Mouse (Mus musculus) ES-Bruce4 (cell line): ENCODE data around the gene Tmem86b. TPM values are rescaled to one million over a fixed set of nuclear protein-coding genes. Genes with fewer than 3 reads are reported as not detected.

Experiments
- H3K27ac ChIP-seq: 2 replicates; pipeline ENCODE4 v1.5.1; 2012; ENCODE audit warnings: low read length, inconsistent platforms; ENCODE audit not compliant: insufficient read depth
- H3K27me3 ChIP-seq: 2 replicates; pipeline ENCODE4 v1.6.1; 2012; ENCODE audit warnings: mild to moderate bottlenecking, low read length, inconsistent platforms; ENCODE audit not compliant: control insufficient read depth, poor library complexity, insufficient read depth, severe bottlenecking
- H3K36me3 ChIP-seq: 2 replicates; pipeline ENCODE4 v1.6.1; 2012; ENCODE audit warnings: inconsistent platforms, mild to moderate bottlenecking, low read length, moderate library complexity; ENCODE audit not compliant: control insufficient read depth, poor library complexity, insufficient read depth, severe bottlenecking
- H3K4me1 ChIP-seq: one replicate; pipeline ENCODE4 v1.8.1; 2011; ENCODE audit warnings: low read length; ENCODE audit not compliant: control insufficient read depth, insufficient read depth
- H3K4me3 ChIP-seq: 2 replicates; pipeline ENCODE4 v1.5.1; 2011; ENCODE audit warnings: low read depth, mild to moderate bottlenecking, low read length
- H3K9ac ChIP-seq: 2 replicates; pipeline ENCODE4 v1.6.1; 2012; ENCODE audit warnings: low read depth, mild to moderate bottlenecking, inconsistent platforms; ENCODE audit not compliant: poor library complexity, severe bottlenecking
- H3K9me3 ChIP-seq: replicated peaks from 2 replicates; pipeline ENCODE4 v1.6.1; 2012; ENCODE audit warnings: mild to moderate bottlenecking, low read length, inconsistent platforms; ENCODE audit not compliant: control insufficient read depth, poor library complexity, insufficient read depth, severe bottlenecking
- CTCF ChIP-seq: IDR thresholded peaks from one replicate; pipeline ENCODE4 v1.8.1; 2011; ENCODE audit warnings: low read depth, low read length
- EP300 ChIP-seq: IDR thresholded peaks from 2 replicates; pipeline ENCODE4 v1.6.1; 2011; ENCODE audit warnings: low read depth, low read length; ENCODE audit not compliant: insufficient read depth
- POLR2A ChIP-seq: IDR thresholded peaks from one replicate; pipeline ENCODE4 v1.8.1; 2011; ENCODE audit warnings: low read length; ENCODE audit not compliant: insufficient read depth
- polyA plus RNA-seq: library from polyadenylated mRNA; stranded (reverse); fragments of >200 nt; gene quantifications from 2 replicates; pipeline ENCODE4 v1.2.4, GENCODE M21; 2011; ENCODE audit warnings: low read depth; ENCODE audit not compliant: missing spikeins, insufficient read depth, insufficient read length

The Tmem86b gene
- polyA plus RNA-seq, 1 experiment: 5.5 TPM

DNA sequence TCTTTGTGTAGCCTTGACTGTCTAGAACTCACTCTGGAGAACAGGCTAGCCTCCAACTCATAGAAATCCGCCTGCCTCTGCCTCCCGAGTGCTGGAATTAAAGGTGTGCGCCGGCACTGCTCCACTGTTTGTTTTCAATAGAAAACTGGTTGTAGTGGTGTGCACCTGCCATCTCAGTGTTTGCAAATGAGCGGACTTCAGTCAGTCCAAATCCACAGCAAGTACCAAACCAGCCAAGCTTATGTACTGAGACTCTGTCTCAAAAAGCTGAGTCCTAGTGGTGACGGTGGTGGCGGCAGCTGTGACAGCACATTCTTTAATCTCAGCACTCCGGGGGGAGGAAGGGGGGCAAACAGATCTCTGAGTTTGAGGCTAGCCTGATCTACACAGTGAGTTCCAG lies 37.3 kb upstream of the Tmem86b start:
- H3K36me3 ChIP-seq: peaks cover 2% of the 10 kb centered on the region; the same call in 1 of the 2 replicates
- TF ChIP-seq CTCF (no peak), EP300 (no peak), POLR2A (no peak)

DNA sequence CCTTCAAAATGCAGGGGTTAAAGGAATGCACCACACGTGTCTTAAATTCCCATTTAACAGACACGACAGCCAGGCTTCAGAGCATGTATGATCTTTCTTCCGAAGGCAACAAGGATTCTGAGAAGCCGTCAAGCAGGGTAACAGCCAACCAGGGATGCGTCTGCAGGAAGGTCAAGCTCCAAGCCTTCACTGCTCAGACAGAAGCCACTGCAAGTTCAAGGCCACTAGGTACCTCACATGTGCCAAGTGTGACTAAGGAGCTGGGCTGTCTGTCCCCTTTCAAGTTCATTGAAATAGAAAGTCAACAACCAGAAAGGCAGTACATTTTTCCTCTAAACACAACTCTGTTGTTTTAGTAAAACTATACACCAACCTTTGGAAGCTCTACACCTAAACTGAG lies 35.6 kb upstream of the Tmem86b start:
- no peaks in the 10 kb centered on the region for H3K27me3 ChIP-seq
- TF ChIP-seq POLR2A: no peak
- TF ChIP-seq EP300: no peak
- TF ChIP-seq CTCF: no peak
- no peak overlapping the region for H3K9ac ChIP-seq
- H3K36me3 ChIP-seq: peaks cover 2% of the 10 kb centered on the region; the same call in 1 of the 2 replicates
- no peak overlapping the region for H3K27ac ChIP-seq
- H3K4me3 ChIP-seq: no peak overlapping the region
- no peaks in the 10 kb centered on the region for H3K4me1 ChIP-seq
- no peaks in the 10 kb centered on the region for H3K9me3 ChIP-seq

More for the DNA sequence above, 37.3 kb upstream of the Tmem86b start:
- Histone ChIP-seq H3K4me1 (no peaks in the 10 kb centered on the region), H3K27ac (no peak overlapping the region), H3K4me3 (no peak overlapping the region), H3K9me3 (no peaks in the 10 kb centered on the region), H3K9ac (no peak overlapping the region), H3K27me3 (no peaks in the 10 kb centered on the region)

DNA sequence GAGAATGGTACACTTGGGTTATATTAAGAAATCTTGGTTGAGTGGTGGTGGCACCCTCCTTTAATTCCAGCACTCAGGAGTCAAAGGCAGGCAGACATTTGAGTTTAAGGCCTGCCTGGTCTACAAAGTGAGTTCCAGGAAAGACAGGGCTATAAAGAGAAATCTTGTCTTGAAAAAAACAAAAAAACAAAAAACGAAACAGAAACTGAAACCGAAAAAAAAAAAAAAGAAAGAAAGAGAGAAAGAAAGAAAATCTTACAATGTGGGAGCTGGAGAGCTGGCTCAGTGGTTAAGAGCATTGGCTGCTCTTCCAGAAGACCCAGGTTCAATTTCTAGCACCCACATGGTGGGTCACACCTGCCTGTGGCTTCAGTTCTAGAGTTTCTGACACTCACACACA lies 32.5 kb upstream of the Tmem86b start:
- Histone ChIP-seq H3K9ac (no peak overlapping the region), H3K9me3 (no peaks in the 10 kb centered on the region), H3K27me3 (no peaks in the 10 kb centered on the region), H3K36me3 (peaks cover 2% of the 10 kb centered on the region; the same call in 1 of the 2 replicates), H3K4me1 (no peaks in the 10 kb centered on the region), H3K4me3 (no peak overlapping the region), H3K27ac (no peak overlapping the region)
- no peak for TF ChIP-seq POLR2A
- TF ChIP-seq EP300: no peak
- no peak for TF ChIP-seq CTCF

DNA sequence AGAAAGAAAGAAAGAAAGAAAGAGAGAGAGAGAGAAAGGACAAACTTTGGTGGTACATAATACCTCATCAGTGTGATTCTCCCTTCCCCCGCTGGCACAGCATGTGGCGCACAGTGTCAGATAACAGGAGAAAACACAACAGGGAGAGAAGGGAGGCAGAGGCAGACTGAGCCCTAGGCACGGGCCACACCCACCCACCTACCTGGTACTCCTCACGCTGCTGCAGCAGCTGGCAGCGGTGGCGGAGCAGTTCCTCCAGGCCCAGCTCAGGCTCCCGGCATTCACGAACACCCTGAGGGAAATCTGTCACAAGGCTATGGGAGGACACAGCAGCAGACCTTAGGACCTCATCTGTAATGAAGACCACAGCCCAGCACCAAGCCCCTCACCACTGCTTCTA lies 32.0 kb upstream of the Tmem86b start:
- Histone ChIP-seq H3K9me3 (no peaks in the 10 kb centered on the region), H3K27ac (no peak overlapping the region), H3K27me3 (no peaks in the 10 kb centered on the region), H3K36me3 (peaks cover 2% of the 10 kb centered on the region; the same call in 1 of the 2 replicates), H3K9ac (no peak overlapping the region), H3K4me3 (no peak overlapping the region), H3K4me1 (no peaks in the 10 kb centered on the region)
- TF ChIP-seq POLR2A (no peak), CTCF (no peak), EP300 (no peak)

DNA sequence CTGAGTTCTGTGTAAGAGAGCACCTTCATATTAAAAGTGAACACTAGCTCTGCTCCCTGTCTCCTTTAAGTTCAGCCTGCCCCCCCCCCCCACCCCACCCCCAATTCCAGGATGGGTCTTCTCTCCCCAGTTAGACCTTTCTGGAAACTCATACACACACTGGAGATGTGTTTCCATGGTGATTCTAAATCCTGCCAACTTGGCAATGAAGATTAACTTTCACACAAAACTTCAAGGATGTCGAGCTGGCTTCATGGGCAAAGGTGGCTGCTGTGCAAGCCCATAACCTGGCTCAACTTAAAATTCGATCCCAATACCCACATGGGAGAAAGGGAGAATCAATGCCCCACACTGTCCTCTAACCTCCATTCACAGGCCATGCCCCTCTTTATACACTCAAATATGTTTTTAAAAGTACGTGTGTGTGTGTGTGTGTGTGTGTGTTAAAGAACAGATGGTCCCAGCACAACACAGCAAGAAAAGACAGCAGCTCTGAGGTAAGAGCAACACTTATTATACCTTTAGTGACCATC lies 28.8 kb upstream of the Tmem86b start:
- Histone ChIP-seq H3K9ac (peak overlapping the region; percentile 79), H3K4me3 (no peak overlapping the region), H3K4me1 (peaks cover 3% of the 10 kb centered on the region), H3K27ac (no peak overlapping the region), H3K36me3 (no peaks in the 10 kb centered on the region), H3K9me3 (no peaks in the 10 kb centered on the region), H3K27me3 (no peaks in the 10 kb centered on the region)
- TF ChIP-seq EP300 (no peak), CTCF (no peak), POLR2A (no peak)

DNA sequence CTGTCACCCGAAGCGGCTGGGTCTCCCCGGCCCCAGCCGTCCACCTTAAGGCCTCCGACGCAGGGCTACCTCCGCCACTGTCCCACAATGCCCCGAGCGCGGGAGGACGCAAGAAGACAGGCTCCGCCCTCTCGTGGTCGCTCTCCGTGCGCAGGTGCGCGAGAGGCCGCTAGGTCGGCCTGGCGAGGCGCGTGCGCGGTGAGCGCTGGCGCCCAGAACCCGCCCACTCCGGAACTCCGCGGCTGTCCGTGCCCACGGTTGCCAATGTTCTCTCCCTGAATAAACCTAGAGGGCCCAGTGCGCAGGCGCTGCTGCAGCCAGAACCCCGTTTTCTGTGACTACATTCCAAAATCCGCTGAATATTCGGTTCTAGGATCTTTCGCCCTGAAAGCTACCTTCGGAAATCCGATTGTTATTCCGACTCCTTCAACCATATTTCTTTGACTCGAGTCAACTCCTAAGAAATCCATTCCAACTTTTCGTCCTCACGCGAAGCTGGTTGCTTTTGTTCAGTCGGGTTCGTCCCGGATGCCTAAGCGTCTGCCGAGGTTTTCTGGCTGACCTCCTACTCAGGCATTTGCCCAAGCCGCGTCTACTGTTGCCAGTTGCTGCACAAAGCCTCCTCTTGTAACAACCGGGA lies 27.8 kb upstream of the Tmem86b start, which contains the start of gene Ppp6r1:
TSS of gene Ppp6r1 (minus strand) at position 108 of the 640 bp plus-strand sequence.
- H3K36me3 ChIP-seq: no peaks in the 10 kb centered on the region
- H3K27ac ChIP-seq: peak within 1 kb of the TSS; percentile 77
- H3K27me3 ChIP-seq: no peaks in the 10 kb centered on the region
- peaks cover 3% of the 10 kb centered on the region for H3K4me1 ChIP-seq
- no peaks in the 10 kb centered on the region for H3K9me3 ChIP-seq
- peak within 1 kb of the TSS; percentile 86 for H3K4me3 ChIP-seq
- TF ChIP-seq POLR2A: peak; percentile 22
- no peak for TF ChIP-seq CTCF
- peak within 1 kb of the TSS; percentile 79 for H3K9ac ChIP-seq
